Mouse (Mus musculus) ovary, postnatal 10 days (tissue): Measurements from ENCODE around the gene Ccna2.
"Not testable (repeated sequence)": the region's sequence is repeated elsewhere in the genome, so short reads cannot be mapped to it uniquely, and the experiment has no call there.

Experiments used
- DNase-seq: peaks from one replicate; pipeline ENCODE4 v3.0.0; 2022; ENCODE audit warnings: low spot score

The Ccna2 gene

GRCm38 (mm10) chr3:36571827-36572378 lies at the start of gene Ccna2:
Gene Ccna2, minus strand, starts transcription at chr3:36572150.
- peak; percentile 98 for DNase-seq

GRCm38 (mm10) chr3:36618181-36618580 lies 46.2 kb upstream of the Ccna2 start:
- DNase-seq: no peak

- no peak for DNase-seq
These were observed 41.9 kb upstream of the Ccna2 start for GRCm38 (mm10) chr3:36613908-36614255.

- DNase-seq: peak; percentile 72
These were observed 41.4 kb upstream of the Ccna2 start, which contains the start of gene Bbs7 for GRCm38 (mm10) chr3:36613202-36613907. Gene Bbs7, minus strand, starts transcription at chr3:36613477.

- no peak for DNase-seq
These were observed 40.7 kb upstream of the Ccna2 start for GRCm38 (mm10) chr3:36612687-36613086.

GRCm38 (mm10) chr3:36605894-36606783 lies 34.2 kb upstream of the Ccna2 start:
- no peak for DNase-seq

- not testable (repeated sequence) for DNase-seq
These were observed 27.8 kb upstream of the Ccna2 start for GRCm38 (mm10) chr3:36599773-36600172.

GRCm38 (mm10) chr3:36598811-36599210 lies 26.9 kb upstream of the Ccna2 start:
- no peak for DNase-seq

- peak; percentile 15 for DNase-seq
These were observed 556 bp downstream of the Ccna2 start for GRCm38 (mm10) chr3:36571361-36571826.

GRCm38 (mm10) chr3:36569836-36570235 lies 2.1 kb downstream of the Ccna2 start:
- no peak for DNase-seq

- no peak for DNase-seq
These were observed 8.3 kb downstream of the Ccna2 start for GRCm38 (mm10) chr3:36563666-36564065.

GRCm38 (mm10) chr3:36559606-36560005 lies 12.3 kb downstream of the Ccna2 start:
- DNase-seq: no peak

- no peak for DNase-seq
These were observed 14.3 kb downstream of the Ccna2 start for GRCm38 (mm10) chr3:36557601-36558000.

- DNase-seq: peak; percentile 90
These were observed 19.4 kb downstream of the Ccna2 start, which contains the start of gene Exosc9 for GRCm38 (mm10) chr3:36552406-36553047. Gene Exosc9, plus strand, starts transcription at chr3:36552606.

GRCm38 (mm10) chr3:36551851-36552384 lies 20.0 kb downstream of the Ccna2 start:
- DNase-seq: no peak

GRCm38 (mm10) chr3:36551343-36551742 lies 20.6 kb downstream of the Ccna2 start:
- DNase-seq: no peak

- DNase-seq: no peak
These were observed 27.0 kb downstream of the Ccna2 start for GRCm38 (mm10) chr3:36544961-36545360.

GRCm38 (mm10) chr3:36541399-36541798 lies 30.6 kb downstream of the Ccna2 start:
- no peak for DNase-seq

GRCm38 (mm10) chr3:36540756-36541155 lies 31.2 kb downstream of the Ccna2 start:
- DNase-seq: no peak

GRCm38 (mm10) chr3:36537701-36538470 lies 34.1 kb downstream of the Ccna2 start:
- no peak for DNase-seq

GRCm38 (mm10) chr3:36536041-36536440 lies 35.9 kb downstream of the Ccna2 start:
- no peak for DNase-seq
